Mouse (Mus musculus): ENCODE data around the gene Slc38a2. TPM values are rescaled to one million over a fixed set of nuclear protein-coding genes. Genes with fewer than 3 reads are reported as not detected.

Gene Slc38a2
- polyA plus RNA-seq, 1 experiment from 2014 or later, result 217 TPM

- Histone ChIP-seq H3K4me3 (ENCODE audit: low read depth, low read length) (no peak overlapping the region), H3K27me3 (ENCODE audit: control insufficient read depth, insufficient read depth, low read length) (no peaks in the 10 kb centered on the region), H3K27ac (ENCODE audit: low read depth, low read length) (no peak overlapping the region), H3K9me3 (ENCODE audit: control insufficient read depth, low read length) (no peaks in the 10 kb centered on the region), H3K4me1 (ENCODE audit: control insufficient read depth, insufficient read depth, low read length) (no peaks in the 10 kb centered on the region), H3K4me2 (ENCODE audit: low read depth) (no peak overlapping the region), H3K9ac (ENCODE audit: low read length) (no peak overlapping the region), H3K36me3 (ENCODE audit: control insufficient read depth, insufficient read depth, low read length) (no peaks in the 10 kb centered on the region)
- no peak for ATAC-seq (ENCODE audit: insufficient read depth, low FRiP score, low TSS enrichment)
- DNase-seq (ENCODE audit: low spot score), result no peak
- 76% methylated on average over 10 of the region's 10 CpGs for WGBS
Measured at GRCm38 (mm10) chr15:96728993-96729392, 29.5 kb upstream of the Slc38a2 start.

DNA sequence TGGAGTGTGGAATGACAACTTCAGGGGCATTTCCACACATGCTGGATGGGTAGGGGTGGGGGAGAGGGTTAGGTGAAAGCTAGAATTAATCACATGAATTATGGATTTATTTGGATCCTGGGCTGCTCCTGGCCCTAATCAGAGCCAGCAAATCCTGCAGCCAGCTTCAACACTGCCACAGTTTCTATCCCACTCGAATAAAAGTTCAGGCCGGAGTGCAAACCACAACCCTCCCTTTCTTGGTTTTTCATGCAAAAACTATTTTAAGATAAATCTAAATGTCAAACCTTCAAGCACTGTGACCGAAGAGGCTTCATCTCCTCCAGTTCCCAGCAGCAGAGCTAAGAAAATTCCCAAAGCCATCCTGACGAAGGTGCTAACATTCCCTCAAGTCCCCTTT is 28.8 kb upstream of the Slc38a2 start:
- Histone ChIP-seq H3K9me3 (ENCODE audit: control insufficient read depth, low read length) (no peaks in the 10 kb centered on the region), H3K4me2 (ENCODE audit: low read depth) (no peak overlapping the region), H3K4me1 (ENCODE audit: control insufficient read depth, insufficient read depth, low read length) (no peaks in the 10 kb centered on the region), H3K9ac (ENCODE audit: low read length) (no peak overlapping the region), H3K36me3 (ENCODE audit: control insufficient read depth, insufficient read depth, low read length) (no peaks in the 10 kb centered on the region), H3K27me3 (ENCODE audit: control insufficient read depth, insufficient read depth, low read length) (no peaks in the 10 kb centered on the region), H3K4me3 (ENCODE audit: low read depth, low read length) (no peak overlapping the region), H3K27ac (ENCODE audit: low read depth, low read length) (no peak overlapping the region)
- WGBS, result 84% methylated on average over 4 of the region's 4 CpGs
- ATAC-seq (ENCODE audit: insufficient read depth, low FRiP score, low TSS enrichment), result no peak
- no peak for DNase-seq (ENCODE audit: low spot score)

DNA sequence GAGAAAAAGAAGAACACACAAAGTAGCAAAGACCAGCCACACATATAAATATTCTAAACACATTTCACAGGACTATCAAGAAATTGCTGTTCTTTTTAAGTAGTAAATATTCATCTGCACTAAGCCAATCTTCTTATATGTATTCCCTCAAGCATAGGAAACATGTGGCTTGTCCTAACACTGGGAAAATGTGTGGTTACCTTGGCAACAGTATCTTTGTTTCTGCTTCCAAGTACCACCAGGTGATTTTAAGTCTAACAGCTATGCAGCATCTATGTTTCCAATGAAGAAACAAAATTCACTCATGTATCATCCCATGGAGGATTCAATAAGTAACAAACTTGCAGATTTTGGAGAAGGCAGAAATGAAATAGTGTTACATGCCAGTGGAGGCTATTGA is 25.0 kb upstream of the Slc38a2 start:
- no peak overlapping the region for H3K9ac ChIP-seq (ENCODE audit: low read length)
- no peak overlapping the region for H3K4me3 ChIP-seq (ENCODE audit: low read depth, low read length)
- no peak overlapping the region for H3K4me2 ChIP-seq (ENCODE audit: low read depth)
- H3K9me3 ChIP-seq (ENCODE audit: control insufficient read depth, low read length), result no peaks in the 10 kb centered on the region
- ATAC-seq (ENCODE audit: insufficient read depth, low FRiP score, low TSS enrichment) (no peak), DNase-seq (ENCODE audit: low spot score) (no peak)
- no peaks in the 10 kb centered on the region for H3K27me3 ChIP-seq (ENCODE audit: control insufficient read depth, insufficient read depth, low read length)
- no peaks in the 10 kb centered on the region for H3K4me1 ChIP-seq (ENCODE audit: control insufficient read depth, insufficient read depth, low read length)
- no peaks in the 10 kb centered on the region for H3K36me3 ChIP-seq (ENCODE audit: control insufficient read depth, insufficient read depth, low read length)
- H3K27ac ChIP-seq (ENCODE audit: low read depth, low read length), result no peak overlapping the region

DNA sequence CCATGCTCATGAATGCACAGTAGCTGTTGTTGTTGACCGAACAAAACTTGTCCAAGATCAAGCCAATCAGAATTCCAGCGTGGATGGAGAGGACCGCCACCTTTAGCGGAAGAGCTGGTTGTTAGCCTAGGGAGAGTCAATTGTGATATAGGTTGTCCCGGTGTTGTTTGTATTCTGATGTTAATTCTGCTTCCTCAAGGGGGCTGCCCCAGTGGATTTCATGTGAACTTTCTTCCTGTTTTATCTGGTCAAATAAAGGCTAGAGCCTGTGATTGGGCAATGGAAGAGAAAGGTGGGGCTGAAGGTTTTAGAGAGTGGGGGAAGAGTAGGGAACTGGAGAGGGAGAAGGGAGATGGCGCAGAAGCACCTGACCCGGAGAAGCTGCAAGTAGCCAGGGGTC is 22.7 kb upstream of the Slc38a2 start:
- no peak overlapping the region for H3K9ac ChIP-seq (ENCODE audit: low read length)
- ATAC-seq (ENCODE audit: insufficient read depth, low FRiP score, low TSS enrichment) (no peak), DNase-seq (ENCODE audit: low spot score) (no peak)
- H3K4me2 ChIP-seq (ENCODE audit: low read depth), result no peak overlapping the region
- 81% methylated on average over 7 of the region's 7 CpGs for WGBS
- no peaks in the 10 kb centered on the region for H3K9me3 ChIP-seq (ENCODE audit: control insufficient read depth, low read length)
- no peak overlapping the region for H3K4me3 ChIP-seq (ENCODE audit: low read depth, low read length)
- no peaks in the 10 kb centered on the region for H3K4me1 ChIP-seq (ENCODE audit: control insufficient read depth, insufficient read depth, low read length)
- H3K27ac ChIP-seq (ENCODE audit: low read depth, low read length), result no peak overlapping the region
- no peaks in the 10 kb centered on the region for H3K27me3 ChIP-seq (ENCODE audit: control insufficient read depth, insufficient read depth, low read length)
- H3K36me3 ChIP-seq (ENCODE audit: control insufficient read depth, insufficient read depth, low read length), result no peaks in the 10 kb centered on the region

DNA sequence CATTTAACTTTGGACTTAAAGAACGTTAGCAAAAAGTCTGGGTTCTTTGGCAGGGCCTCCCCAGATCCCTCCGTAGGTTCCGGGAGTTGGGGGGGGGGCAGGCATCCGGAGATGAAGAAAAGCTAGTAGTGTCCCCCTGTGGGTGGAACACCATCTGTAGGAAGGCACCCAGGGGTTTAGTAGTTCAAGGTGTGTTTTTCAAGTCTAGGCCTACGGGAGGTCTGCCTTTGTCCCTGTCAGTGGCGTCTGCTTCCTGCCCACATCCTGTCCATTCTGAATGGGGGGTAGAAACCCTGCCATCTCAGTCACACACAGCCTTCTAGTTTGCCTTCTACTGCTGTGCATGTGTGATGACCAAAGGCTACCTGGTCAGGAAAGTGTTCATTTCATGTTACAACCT is 20.6 kb upstream of the Slc38a2 start:
- 89% methylated on average over 6 of the region's 6 CpGs for WGBS
- no peak for ATAC-seq (ENCODE audit: insufficient read depth, low FRiP score, low TSS enrichment)
- Histone ChIP-seq H3K4me1 (ENCODE audit: control insufficient read depth, insufficient read depth, low read length) (no peaks in the 10 kb centered on the region), H3K4me2 (ENCODE audit: low read depth) (no peak overlapping the region), H3K36me3 (ENCODE audit: control insufficient read depth, insufficient read depth, low read length) (no peaks in the 10 kb centered on the region), H3K9me3 (ENCODE audit: control insufficient read depth, low read length) (no peaks in the 10 kb centered on the region), H3K27ac (ENCODE audit: low read depth, low read length) (no peak overlapping the region), H3K27me3 (ENCODE audit: control insufficient read depth, insufficient read depth, low read length) (no peaks in the 10 kb centered on the region), H3K4me3 (ENCODE audit: low read depth, low read length) (no peak overlapping the region), H3K9ac (ENCODE audit: low read length) (no peak overlapping the region)
- no peak for DNase-seq (ENCODE audit: low spot score)

- H3K36me3 ChIP-seq (ENCODE audit: control insufficient read depth, insufficient read depth, low read length), result no peaks in the 10 kb centered on the region
- no peak overlapping the region for H3K9ac ChIP-seq (ENCODE audit: low read length)
- H3K4me1 ChIP-seq (ENCODE audit: control insufficient read depth, insufficient read depth, low read length), result no peaks in the 10 kb centered on the region
- ATAC-seq (ENCODE audit: insufficient read depth, low FRiP score, low TSS enrichment) (no peak), DNase-seq (ENCODE audit: low spot score) (no peak)
- no peak overlapping the region for H3K27ac ChIP-seq (ENCODE audit: low read depth, low read length)
- no peak overlapping the region for H3K4me3 ChIP-seq (ENCODE audit: low read depth, low read length)
- H3K9me3 ChIP-seq (ENCODE audit: control insufficient read depth, low read length), result no peaks in the 10 kb centered on the region
- no peaks in the 10 kb centered on the region for H3K27me3 ChIP-seq (ENCODE audit: control insufficient read depth, insufficient read depth, low read length)
- WGBS, result 82% methylated on average over 7 of the region's 7 CpGs
- H3K4me2 ChIP-seq (ENCODE audit: low read depth), result no peak overlapping the region
Measured at GRCm38 (mm10) chr15:96718466-96718865, 18.9 kb upstream of the Slc38a2 start.

GRCm38 (mm10) chr15:96717181-96717580 is 17.7 kb upstream of the Slc38a2 start:
- H3K9me3 ChIP-seq (ENCODE audit: control insufficient read depth, low read length), result no peaks in the 10 kb centered on the region
- H3K9ac ChIP-seq (ENCODE audit: low read length), result no peak overlapping the region
- H3K4me1 ChIP-seq (ENCODE audit: control insufficient read depth, insufficient read depth, low read length), result no peaks in the 10 kb centered on the region
- no peak overlapping the region for H3K27ac ChIP-seq (ENCODE audit: low read depth, low read length)
- no peak overlapping the region for H3K4me3 ChIP-seq (ENCODE audit: low read depth, low read length)
- no peaks in the 10 kb centered on the region for H3K27me3 ChIP-seq (ENCODE audit: control insufficient read depth, insufficient read depth, low read length)
- H3K36me3 ChIP-seq (ENCODE audit: control insufficient read depth, insufficient read depth, low read length), result no peaks in the 10 kb centered on the region
- WGBS, result 69% methylated on average over 3 of the region's 3 CpGs
- no peak overlapping the region for H3K4me2 ChIP-seq (ENCODE audit: low read depth)
- no peak for ATAC-seq (ENCODE audit: insufficient read depth, low FRiP score, low TSS enrichment)
- DNase-seq (ENCODE audit: low spot score), result no peak

GRCm38 (mm10) chr15:96716371-96716770 is 16.8 kb upstream of the Slc38a2 start:
- H3K9me3 ChIP-seq (ENCODE audit: control insufficient read depth, low read length), result no peaks in the 10 kb centered on the region
- H3K27ac ChIP-seq (ENCODE audit: low read depth, low read length), result no peak overlapping the region
- no peaks in the 10 kb centered on the region for H3K27me3 ChIP-seq (ENCODE audit: control insufficient read depth, insufficient read depth, low read length)
- ATAC-seq (ENCODE audit: insufficient read depth, low FRiP score, low TSS enrichment) (no peak), DNase-seq (ENCODE audit: low spot score) (no peak)
- no peak overlapping the region for H3K4me2 ChIP-seq (ENCODE audit: low read depth)
- 90% methylated on average over 4 of the region's 4 CpGs for WGBS
- no peak overlapping the region for H3K4me3 ChIP-seq (ENCODE audit: low read depth, low read length)
- H3K36me3 ChIP-seq (ENCODE audit: control insufficient read depth, insufficient read depth, low read length), result no peaks in the 10 kb centered on the region
- H3K4me1 ChIP-seq (ENCODE audit: control insufficient read depth, insufficient read depth, low read length), result no peaks in the 10 kb centered on the region
- H3K9ac ChIP-seq (ENCODE audit: low read length), result no peak overlapping the region

DNA sequence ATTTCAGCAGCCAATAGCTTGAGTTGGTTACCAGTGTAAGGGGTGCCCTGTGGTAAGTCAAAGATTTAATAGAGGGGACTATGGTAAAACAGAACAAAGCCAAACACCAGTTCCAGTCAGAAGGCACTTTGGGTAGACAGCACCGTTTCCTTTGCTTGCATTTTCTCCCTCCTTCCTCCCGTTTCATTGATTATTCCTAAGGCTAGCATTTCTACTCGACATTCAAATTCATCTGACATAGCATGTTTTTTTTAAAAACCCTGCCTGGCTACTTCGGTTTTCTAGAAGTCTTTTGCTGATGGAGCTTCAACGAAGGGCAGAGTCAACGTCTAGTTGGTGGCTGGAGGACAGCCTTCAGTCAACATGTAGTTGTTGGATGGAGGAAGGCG is 16.2 kb upstream of the Slc38a2 start:
- no peak for DNase-seq (ENCODE audit: low spot score)
- no peaks in the 10 kb centered on the region for H3K27me3 ChIP-seq (ENCODE audit: control insufficient read depth, insufficient read depth, low read length)
- no peak for ATAC-seq (ENCODE audit: insufficient read depth, low FRiP score, low TSS enrichment)
- H3K27ac ChIP-seq (ENCODE audit: low read depth, low read length), result no peak overlapping the region
- H3K9me3 ChIP-seq (ENCODE audit: control insufficient read depth, low read length), result no peaks in the 10 kb centered on the region
- WGBS, result 91% methylated on average over 7 of the region's 7 CpGs
- no peaks in the 10 kb centered on the region for H3K36me3 ChIP-seq (ENCODE audit: control insufficient read depth, insufficient read depth, low read length)
- no peaks in the 10 kb centered on the region for H3K4me1 ChIP-seq (ENCODE audit: control insufficient read depth, insufficient read depth, low read length)
- H3K4me3 ChIP-seq (ENCODE audit: low read depth, low read length), result no peak overlapping the region
- H3K4me2 ChIP-seq (ENCODE audit: low read depth), result no peak overlapping the region
- H3K9ac ChIP-seq (ENCODE audit: low read length), result no peak overlapping the region
